Mouse (Mus musculus) midbrain, postnatal 0 days (tissue): Measurements from ENCODE around the gene Prdm10. TPM values are rescaled to one million over a fixed set of nuclear protein-coding genes. Genes with fewer than 3 reads are reported as not detected.

Source experiments
- ATAC-seq: fragments of 200-750 bp; cut with Nextera tagmentation; 2 replicates; pipeline ENCODE4 v1.8.0; 2017; ENCODE audit warnings: moderate number of reproducible peaks, mild to moderate bottlenecking, moderate TSS enrichment, moderate library complexity; ENCODE audit not compliant: low FRiP score
- DNase-seq: peaks from one replicate; pipeline ENCODE4 v3.0.0-alpha.2; 2015; ENCODE audit warnings: low spot score
- H3K27ac ChIP-seq: fragments of 300-500 bp; sonication (generic); 2 replicates; pipeline ENCODE4 v1.5.1; 2014; ENCODE audit warnings: low read depth, mild to moderate bottlenecking, low read length, mixed read lengths
- H3K27me3 ChIP-seq: fragments of 300-500 bp; sonication (generic); 2 replicates; pipeline ENCODE4 v1.6.1; 2014; ENCODE audit warnings: low read length, control low read depth, mixed read lengths; ENCODE audit not compliant: insufficient read depth
- H3K36me3 ChIP-seq: fragments of 300-500 bp; sonication (generic); 2 replicates; pipeline ENCODE4 v1.6.1; 2014; ENCODE audit warnings: low read length, control low read depth, mixed read lengths; ENCODE audit not compliant: insufficient read depth
- H3K4me1 ChIP-seq: fragments of 300-500 bp; sonication (generic); 2 replicates; pipeline ENCODE4 v1.6.1; 2014; ENCODE audit warnings: mild to moderate bottlenecking, control low read depth, antibody characterized with exemption, low read length, mixed read lengths; ENCODE audit not compliant: insufficient read depth
- H3K4me2 ChIP-seq: fragments of 300-500 bp; sonication (generic); 2 replicates; pipeline ENCODE4 v1.6.1; 2014; ENCODE audit warnings: low read depth, mild to moderate bottlenecking, low read length, mixed read lengths; ENCODE audit not compliant: poor library complexity, severe bottlenecking
- H3K4me3 ChIP-seq: fragments of 300-500 bp; sonication (generic); 2 replicates; pipeline ENCODE4 v1.5.1; 2014; ENCODE audit warnings: low read depth, mild to moderate bottlenecking, low read length, moderate library complexity
- H3K9ac ChIP-seq: fragments of 300-500 bp; sonication (generic); replicated peaks from 2 replicates; pipeline ENCODE4 v1.6.1; 2014; ENCODE audit warnings: mild to moderate bottlenecking, low read length, moderate library complexity, mixed read lengths; ENCODE audit not compliant: poor library complexity, severe bottlenecking
- H3K9me3 ChIP-seq: fragments of 300-500 bp; sonication (generic); 2 replicates; pipeline ENCODE4 v1.6.1; 2016; ENCODE audit warnings: low read length, control low read depth
- CTCF ChIP-seq: IDR thresholded peaks from 2 replicates; pipeline ENCODE4 v1.5.1; 2016; ENCODE audit warnings: antibody characterized with exemption, mild to moderate bottlenecking
- WGBS: fragments of 180-500 bp; shearing (Covaris S2); extraction: QIAGEN DNeasy Blood & Tissue Kit; methylation state at CpG from one replicate; pipeline ENCODE4 v1.1.7; 2014; 5-methylcytosine and 5-hydroxymethylcytosine counted together
- polyA plus RNA-seq: library from polyadenylated mRNA; unstranded; fragments of >200 nt; fragmentation: Nextera tagmentation; extraction: Ambion mirVana; gene quantifications from 2 replicates; pipeline ENCODE4 v1.2.1, GENCODE M21; 2015
- total RNA-seq: library from RNA; depleted of rRNA; stranded (reverse); fragments of >200 nt; gene quantifications from 2 replicates; pipeline ENCODE4 v1.2.3, GENCODE M21; 2014

Gene Prdm10
- total and polyA plus RNA-seq, 2 experiments from 2014 or later = 5.0 to 14.8 TPM

DNA sequence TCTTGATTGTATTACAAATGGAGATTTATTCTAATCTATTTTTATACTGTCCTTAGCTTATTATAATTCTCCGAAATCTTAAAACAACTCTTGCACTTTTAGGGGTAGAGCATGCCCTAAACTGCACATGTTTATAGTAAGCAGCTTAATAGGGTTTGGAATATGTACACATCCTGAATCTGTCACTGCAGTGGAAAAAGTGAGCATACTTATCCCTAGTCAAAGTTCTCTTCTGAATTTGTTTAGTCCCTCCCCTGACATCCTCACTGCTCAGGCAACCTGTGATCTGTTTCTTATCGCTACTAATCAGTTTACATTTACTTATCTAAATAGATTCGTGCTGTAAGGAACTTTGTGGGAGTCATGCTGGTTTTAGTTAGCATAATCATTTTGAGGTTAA is 22.1 kb upstream of the Prdm10 start:
- Histone ChIP-seq H3K27me3 (no peaks in the 10 kb centered on the region), H3K4me2 (no peak overlapping the region), H3K9ac (no peak overlapping the region), H3K9me3 (no peaks in the 10 kb centered on the region), H3K4me3 (no peak overlapping the region), H3K4me1 (no peaks in the 10 kb centered on the region), H3K36me3 (no peaks in the 10 kb centered on the region), H3K27ac (no peak overlapping the region)
- DNase-seq (no peak), ATAC-seq (no peak)
- TF ChIP-seq CTCF = no peak
- WGBS = 71% methylated on average over 3 of the region's 3 CpGs

DNA sequence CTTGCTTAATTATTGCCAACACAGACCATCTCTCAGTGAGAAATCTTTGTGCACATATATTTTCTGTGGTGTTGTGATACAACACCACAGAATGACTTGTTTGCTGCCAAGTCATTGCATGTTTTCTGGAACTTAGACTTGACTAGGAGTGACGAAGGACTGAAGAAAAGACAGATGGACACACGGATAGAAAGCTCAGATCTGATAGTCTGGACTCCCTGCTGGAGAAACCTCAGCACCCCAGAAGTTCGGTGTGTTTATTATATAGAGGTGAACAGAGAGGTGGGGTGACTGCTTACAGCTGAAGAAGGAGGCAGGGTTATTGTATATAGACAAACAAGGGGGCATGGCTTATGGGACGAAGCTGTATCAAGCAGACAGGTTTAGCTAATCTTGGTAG is 20.1 kb upstream of the Prdm10 start:
- no peak overlapping the region for H3K4me3 ChIP-seq
- no peaks in the 10 kb centered on the region for H3K27me3 ChIP-seq
- ATAC-seq = no peak
- no peak overlapping the region for H3K4me2 ChIP-seq
- H3K4me1 ChIP-seq = no peaks in the 10 kb centered on the region
- 77% methylated on average over 4 of the region's 4 CpGs for WGBS
- no peak for TF ChIP-seq CTCF
- H3K27ac ChIP-seq = no peak overlapping the region
- no peak overlapping the region for H3K9ac ChIP-seq
- H3K36me3 ChIP-seq = no peaks in the 10 kb centered on the region
- DNase-seq = no peak
- no peaks in the 10 kb centered on the region for H3K9me3 ChIP-seq

DNA sequence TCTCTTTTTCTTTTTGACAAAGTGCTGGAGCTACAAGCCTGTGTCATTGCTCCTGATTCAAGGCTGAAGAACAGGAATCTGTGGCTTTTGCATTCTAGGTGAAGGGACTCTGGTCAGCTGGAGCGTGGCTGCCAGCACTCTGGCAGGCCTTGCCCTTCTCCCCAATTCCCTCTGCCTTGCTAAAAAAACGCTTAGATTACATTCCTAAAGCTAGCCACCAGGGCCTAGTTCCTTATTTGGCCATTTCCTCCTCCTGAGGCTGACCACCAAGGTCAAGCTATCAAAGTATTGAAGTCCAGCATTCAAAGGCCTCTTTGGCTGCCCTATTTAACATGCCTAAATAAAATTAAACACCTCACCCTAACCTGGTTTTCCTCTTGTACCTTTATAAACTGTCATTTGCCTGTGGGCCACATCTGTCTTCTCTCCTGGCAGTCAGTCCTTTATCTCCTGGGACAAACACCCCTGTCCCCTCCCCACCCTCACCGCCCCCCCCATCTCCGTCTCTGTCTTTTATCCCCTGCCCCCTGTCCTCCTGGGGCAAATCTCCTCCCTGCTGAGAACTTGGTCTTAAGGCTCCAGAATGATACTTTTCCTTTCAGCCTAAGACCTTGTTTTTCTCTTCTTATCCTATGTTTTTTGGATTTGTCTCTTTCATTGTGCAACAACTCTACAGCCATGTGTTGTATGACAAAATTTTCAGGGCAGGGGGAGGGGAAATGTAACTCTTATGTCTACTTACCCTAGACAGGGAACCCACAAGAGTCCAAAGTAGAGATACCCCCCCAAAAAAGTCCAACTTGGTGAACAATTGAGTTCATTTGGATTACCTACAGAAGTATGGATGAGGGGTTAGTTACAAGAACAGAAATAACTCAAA is 17.9 kb upstream of the Prdm10 start:
- ATAC-seq = no peak
- TF ChIP-seq CTCF = no peak
- H3K36me3 ChIP-seq = no peaks in the 10 kb centered on the region
- no peaks in the 10 kb centered on the region for H3K27me3 ChIP-seq
- no peak for DNase-seq
- H3K4me2 ChIP-seq = no peak overlapping the region
- WGBS = 37% methylated on average over 4 of the region's 4 CpGs
- no peak overlapping the region for H3K27ac ChIP-seq
- no peak overlapping the region for H3K4me3 ChIP-seq
- no peaks in the 10 kb centered on the region for H3K9me3 ChIP-seq
- no peak overlapping the region for H3K9ac ChIP-seq
- no peaks in the 10 kb centered on the region for H3K4me1 ChIP-seq

DNA sequence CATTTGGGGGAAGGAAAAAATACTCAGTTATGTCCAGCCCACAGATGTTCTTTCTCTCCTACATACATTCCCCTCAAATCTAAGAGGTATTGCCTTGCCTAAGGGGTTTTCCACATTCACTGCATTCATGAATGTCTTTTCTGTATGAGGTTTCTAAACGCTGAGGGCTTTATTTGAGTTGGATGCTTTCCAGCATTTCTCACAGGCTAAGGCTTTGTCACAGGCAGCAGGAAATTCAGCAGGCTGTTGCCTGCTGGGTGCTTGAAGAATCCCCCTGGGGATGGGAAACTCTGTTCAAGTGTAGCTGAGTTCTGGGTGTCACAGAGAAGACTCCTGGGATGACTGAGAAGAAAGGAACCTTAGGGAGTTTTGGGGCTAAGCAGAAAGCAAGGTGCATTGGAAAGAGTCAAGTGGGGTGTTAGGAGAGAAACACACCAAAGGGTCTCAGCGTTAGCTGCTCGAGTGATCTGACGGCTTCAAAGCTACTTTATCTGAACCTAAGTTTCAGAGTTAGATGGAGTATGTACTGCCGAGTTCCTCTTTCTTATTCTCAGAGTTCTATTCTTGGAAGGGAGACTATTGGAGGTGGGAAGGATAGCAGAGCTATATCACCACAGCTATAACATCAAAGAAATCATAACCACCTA is 14.2 kb upstream of the Prdm10 start:
- no peak overlapping the region for H3K4me2 ChIP-seq
- no peak overlapping the region for H3K27ac ChIP-seq
- DNase-seq = peak; percentile 76
- H3K27me3 ChIP-seq = no peaks in the 10 kb centered on the region
- H3K9ac ChIP-seq = no peak overlapping the region
- H3K9me3 ChIP-seq = no peaks in the 10 kb centered on the region
- no peak for TF ChIP-seq CTCF
- WGBS = 55% methylated on average over 5 of the region's 5 CpGs
- no peaks in the 10 kb centered on the region for H3K4me1 ChIP-seq
- H3K36me3 ChIP-seq = no peaks in the 10 kb centered on the region
- H3K4me3 ChIP-seq = no peak overlapping the region
- ATAC-seq = no peak

DNA sequence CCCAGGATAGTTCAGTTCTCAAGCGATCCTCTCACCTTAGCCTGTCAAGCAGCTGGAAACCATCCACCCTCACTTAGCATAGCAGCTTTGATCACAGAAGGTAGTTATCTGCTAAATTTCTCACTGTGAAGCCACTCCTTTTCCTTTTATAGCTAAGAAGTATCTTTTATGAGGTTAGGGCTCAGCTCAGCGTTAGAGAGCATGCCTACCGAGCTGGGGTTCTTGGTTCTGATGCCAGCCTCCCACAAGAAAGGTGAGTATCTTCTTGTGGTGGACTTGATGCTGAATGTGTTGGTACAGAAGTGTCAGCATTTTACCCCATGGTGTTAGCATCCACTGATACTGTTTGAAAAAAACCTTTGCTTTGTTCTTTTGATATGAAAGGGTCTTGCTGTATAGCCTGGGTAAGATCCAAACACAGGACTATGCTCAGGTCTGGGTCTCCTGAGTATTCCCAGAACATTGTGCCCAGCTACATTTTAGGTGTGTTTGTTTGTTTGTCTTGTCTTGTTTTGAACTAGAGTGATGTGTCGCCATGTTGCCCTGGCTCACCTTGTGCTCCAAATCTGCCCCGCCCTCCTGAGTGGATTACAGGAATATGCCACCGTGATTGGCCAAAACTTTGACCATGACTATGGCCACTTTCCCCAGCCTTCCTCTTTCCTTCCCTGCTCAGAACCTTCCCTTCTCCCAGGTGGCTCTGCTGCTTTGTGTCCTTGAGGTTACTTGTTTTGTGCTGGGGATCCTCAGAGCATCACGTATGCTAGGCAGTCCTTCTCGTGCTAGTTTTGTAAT is 8.9 kb upstream of the Prdm10 start:
- ATAC-seq (no peak), DNase-seq (no peak)
- no peak overlapping the region for H3K9ac ChIP-seq
- no peaks in the 10 kb centered on the region for H3K4me1 ChIP-seq
- WGBS = 85% methylated on average over 8 of the region's 8 CpGs
- no peak for TF ChIP-seq CTCF
- H3K27ac ChIP-seq = no peak overlapping the region
- no peaks in the 10 kb centered on the region for H3K27me3 ChIP-seq
- H3K36me3 ChIP-seq = no peaks in the 10 kb centered on the region
- H3K4me2 ChIP-seq = no peak overlapping the region
- no peaks in the 10 kb centered on the region for H3K9me3 ChIP-seq
- H3K4me3 ChIP-seq = no peak overlapping the region

DNA sequence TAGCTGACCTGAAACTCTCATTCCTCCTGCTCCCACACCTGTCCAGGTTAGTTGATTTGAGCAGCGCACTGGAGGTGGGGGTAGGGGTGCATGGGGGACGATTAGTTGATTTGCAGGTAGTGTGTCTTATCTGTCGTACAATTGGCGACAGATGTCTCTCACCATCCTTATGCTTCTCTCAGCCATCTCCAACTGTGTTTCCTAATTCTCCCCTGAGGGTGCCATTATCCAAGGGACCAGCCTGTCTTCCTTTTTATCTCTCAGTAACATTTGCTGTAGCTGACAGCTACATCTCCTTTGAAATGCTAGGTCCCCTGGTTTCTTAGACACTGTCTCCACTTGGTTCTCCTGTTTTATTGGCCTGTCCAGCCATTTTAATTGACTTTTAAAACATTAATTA is 8.2 kb upstream of the Prdm10 start:
- WGBS = 62% methylated on average over 4 of the region's 4 CpGs

More for the DNA sequence above, 8.2 kb upstream of the Prdm10 start:
- DNase-seq (no peak), ATAC-seq (no peak)
- no peak for TF ChIP-seq CTCF
- H3K9me3 ChIP-seq = no peaks in the 10 kb centered on the region
- H3K36me3 ChIP-seq = no peaks in the 10 kb centered on the region
- no peak overlapping the region for H3K4me2 ChIP-seq
- no peaks in the 10 kb centered on the region for H3K27me3 ChIP-seq
- H3K9ac ChIP-seq = no peak overlapping the region
- H3K4me1 ChIP-seq = no peaks in the 10 kb centered on the region
- H3K4me3 ChIP-seq = no peak overlapping the region
- no peak overlapping the region for H3K27ac ChIP-seq
